Mouse (Mus musculus): Measurements from ENCODE around the gene Olfr961. TPM values are rescaled to one million over a fixed set of nuclear protein-coding genes. Genes with fewer than 3 reads are reported as not detected.

Olfr961 gene
- not detected in 2 replicates for polyA plus RNA-seq (2014; fragmentation: Nextera tagmentation; extraction: Ambion mirVana)

DNA sequence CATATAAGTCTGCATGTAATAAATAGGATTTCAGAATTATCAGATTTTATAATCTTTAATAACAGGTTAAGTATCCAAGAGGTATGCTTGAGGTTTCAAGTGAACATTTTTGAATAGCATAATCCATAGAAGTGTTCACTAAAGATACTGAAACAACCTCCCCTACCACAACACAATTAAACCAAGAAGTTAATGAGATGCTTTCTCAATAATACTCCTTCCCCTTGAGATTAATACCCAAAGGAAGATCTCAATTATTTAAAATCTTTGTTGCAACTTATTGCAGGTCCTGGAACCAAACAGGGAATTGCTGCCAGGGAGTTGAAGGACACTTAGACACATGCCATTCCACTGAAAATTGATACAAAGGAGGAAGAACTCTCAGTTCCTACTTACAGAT, at the start of gene Olfr961:
TSS of gene Olfr961 (plus strand) at position 301 of the 400 bp plus-strand sequence.
- no peaks in the 10 kb centered on the region for H3K4me1 ChIP-seq (replicated peaks; ENCODE audit: control insufficient read depth, insufficient read depth, low read length)
- no peak for DNase-seq (ENCODE audit: low spot score)
- H3K9me3 ChIP-seq (ENCODE audit: control insufficient read depth, low read length), result no peaks in the 10 kb centered on the region
- no peak within 1 kb of the TSS for H3K9ac ChIP-seq (ENCODE audit: low read length)
- no peak within 1 kb of the TSS for H3K27ac ChIP-seq (ENCODE audit: low read depth, low read length)
- no peak within 1 kb of the TSS for H3K4me3 ChIP-seq (ENCODE audit: low read depth, low read length)
- ATAC-seq (replicated peaks; ENCODE audit: low FRiP score), result no peak
- no peak within 1 kb of the TSS for H3K4me2 ChIP-seq (ENCODE audit: low read depth, low read length, severe bottlenecking)
- no peaks in the 10 kb centered on the region for H3K36me3 ChIP-seq (ENCODE audit: control insufficient read depth, insufficient read depth, low read length)
- no peaks in the 10 kb centered on the region for H3K27me3 ChIP-seq (ENCODE audit: control insufficient read depth, insufficient read depth, low read length)

DNA sequence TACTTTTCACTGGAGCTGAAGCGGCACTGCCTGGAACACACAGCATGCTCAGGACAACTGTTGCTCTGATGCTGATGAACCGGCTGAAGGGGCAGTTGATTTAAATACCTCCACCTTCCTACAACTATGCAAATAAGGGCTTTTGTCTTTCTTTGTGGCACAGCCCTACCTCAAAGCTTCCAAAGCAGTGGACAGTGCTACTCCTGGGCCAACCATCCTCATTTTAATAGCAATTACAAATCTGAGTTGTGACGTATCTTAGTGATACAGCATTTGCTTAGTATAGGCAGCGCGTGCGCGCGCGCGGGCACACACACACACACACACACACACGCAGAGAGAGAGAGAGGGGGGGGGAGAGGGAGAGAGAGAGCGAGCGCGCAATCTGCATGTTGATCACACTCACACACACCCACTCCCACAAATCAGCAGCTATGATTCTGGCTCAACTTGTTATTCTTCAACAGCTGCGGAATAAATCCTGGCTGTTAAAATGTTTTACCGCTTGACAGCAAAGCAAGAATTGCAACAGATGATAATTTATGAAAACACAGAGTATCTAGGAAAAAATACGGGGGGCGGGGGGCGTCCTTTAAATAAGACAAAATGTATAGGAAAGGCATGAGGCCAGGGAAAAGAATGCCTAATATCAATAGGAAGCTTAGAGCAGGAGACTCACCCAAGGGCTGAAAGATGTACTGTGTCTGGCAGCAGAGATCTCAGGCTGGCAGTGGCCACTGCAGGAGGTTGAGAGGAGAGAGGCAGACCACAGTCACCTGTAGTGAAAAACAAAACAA, 42.2 kb upstream of the Olfr961 start:
- under 1% methylated on average over 19 of the region's 19 CpGs for WGBS
- DNase-seq (ENCODE audit: low spot score) (peak; percentile 74), ATAC-seq (replicated peaks; ENCODE audit: low FRiP score) (peak; percentile 88)
- H3K27ac ChIP-seq (ENCODE audit: low read depth, low read length), result no peak overlapping the region
- no peaks in the 10 kb centered on the region for H3K27me3 ChIP-seq (ENCODE audit: control insufficient read depth, insufficient read depth, low read length)
- H3K4me3 ChIP-seq (ENCODE audit: low read depth, low read length), result peak overlapping the region; percentile 34
- H3K36me3 ChIP-seq (ENCODE audit: control insufficient read depth, insufficient read depth, low read length), result no peaks in the 10 kb centered on the region
- 0 out of 2 replicates have a peak, but pooled peaks cover 1% of the 10 kb centered on the region for H3K4me1 ChIP-seq (replicated peaks; ENCODE audit: control insufficient read depth, insufficient read depth, low read length)
- peak overlapping the region; percentile 45 for H3K9ac ChIP-seq (ENCODE audit: low read length)
- peak overlapping the region; percentile 78 for H3K4me2 ChIP-seq (ENCODE audit: low read depth, low read length, severe bottlenecking)
- H3K9me3 ChIP-seq (ENCODE audit: control insufficient read depth, low read length), result no peaks in the 10 kb centered on the region

DNA sequence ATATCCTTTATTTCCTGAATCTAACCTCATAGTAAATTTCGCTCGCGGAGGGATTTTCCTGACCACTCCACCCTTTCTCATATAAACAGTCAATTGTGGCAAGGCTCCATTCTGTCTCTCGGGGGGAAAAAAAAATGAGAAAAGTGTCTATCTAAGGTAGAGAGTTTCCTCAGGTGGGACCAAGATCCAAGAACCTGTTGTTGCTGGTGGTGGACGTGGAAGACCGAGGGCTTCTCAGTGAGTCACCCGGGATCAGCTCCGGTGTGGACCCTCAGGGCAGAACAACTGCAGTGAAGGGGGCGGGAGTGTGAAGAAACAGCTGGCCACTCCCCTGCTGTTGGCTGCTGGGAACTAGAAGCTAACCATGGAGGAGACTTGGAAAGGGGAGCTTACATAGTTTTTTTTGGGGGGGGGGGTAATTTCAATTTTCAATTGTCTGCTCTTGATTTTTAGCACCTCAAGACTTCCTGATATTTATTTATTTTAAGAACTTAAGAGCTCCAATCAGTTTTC, 41.5 kb upstream of the Olfr961 start:
- ATAC-seq (replicated peaks; ENCODE audit: low FRiP score), result peak; percentile 72
- 0 out of 2 replicates have a peak, but pooled peaks cover 1% of the 10 kb centered on the region for H3K4me1 ChIP-seq (replicated peaks; ENCODE audit: control insufficient read depth, insufficient read depth, low read length)
- peak overlapping the region; percentile 34 for H3K4me3 ChIP-seq (ENCODE audit: low read depth, low read length)
- no peaks in the 10 kb centered on the region for H3K27me3 ChIP-seq (ENCODE audit: control insufficient read depth, insufficient read depth, low read length)
- DNase-seq (ENCODE audit: low spot score), result peak; percentile 63
- H3K4me2 ChIP-seq (ENCODE audit: low read depth, low read length, severe bottlenecking), result peak overlapping the region; percentile 78
- peak overlapping the region; percentile 45 for H3K9ac ChIP-seq (ENCODE audit: low read length)
- H3K27ac ChIP-seq (ENCODE audit: low read depth, low read length), result no peak overlapping the region
- 0% methylated on average over 9 of the region's 9 CpGs for WGBS
- no peaks in the 10 kb centered on the region for H3K9me3 ChIP-seq (ENCODE audit: control insufficient read depth, low read length)
- H3K36me3 ChIP-seq (ENCODE audit: control insufficient read depth, insufficient read depth, low read length), result no peaks in the 10 kb centered on the region

DNA sequence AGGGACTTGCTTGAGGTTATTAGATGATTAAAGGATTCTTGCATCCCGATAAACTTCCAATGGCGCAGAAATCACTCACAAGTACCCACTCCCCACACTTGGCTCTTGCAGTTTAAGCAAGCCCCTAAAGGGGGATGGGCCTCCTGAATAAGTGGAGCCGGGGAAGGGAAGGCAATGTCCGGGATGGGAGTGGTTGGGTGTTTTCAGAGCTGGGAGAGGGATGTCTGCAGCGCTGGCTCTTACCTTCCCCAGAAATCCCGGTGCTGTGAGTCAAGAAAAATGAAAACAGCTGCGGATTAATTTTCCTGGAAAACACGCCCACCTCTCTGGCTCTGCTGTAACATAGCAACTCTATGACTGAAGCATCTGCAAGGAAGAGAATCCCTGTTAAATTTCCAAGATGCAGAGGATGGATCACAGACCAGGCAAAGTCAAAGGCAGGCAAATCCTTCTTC, 40.9 kb upstream of the Olfr961 start, which contains the start of gene AW551984:
TSS of gene AW551984 (minus strand) at position 405 of the 455 bp plus-strand sequence.
- Histone ChIP-seq H3K9me3 (ENCODE audit: control insufficient read depth, low read length) (no peaks in the 10 kb centered on the region), H3K9ac (ENCODE audit: low read length) (peak within 1 kb of the TSS; percentile 45), H3K27ac (ENCODE audit: low read depth, low read length) (no peak within 1 kb of the TSS), H3K4me3 (ENCODE audit: low read depth, low read length) (peak within 1 kb of the TSS; percentile 34), H3K27me3 (ENCODE audit: control insufficient read depth, insufficient read depth, low read length) (no peaks in the 10 kb centered on the region), H3K4me1 (replicated peaks; ENCODE audit: control insufficient read depth, insufficient read depth, low read length) (0 out of 2 replicates have a peak, but pooled peaks cover 1% of the 10 kb centered on the region), H3K4me2 (ENCODE audit: low read depth, low read length, severe bottlenecking) (peak within 1 kb of the TSS; percentile 78), H3K36me3 (ENCODE audit: control insufficient read depth, insufficient read depth, low read length) (no peaks in the 10 kb centered on the region)
- DNase-seq (ENCODE audit: low spot score) (peak; percentile 56), ATAC-seq (replicated peaks; ENCODE audit: low FRiP score) (peak; percentile 48)
- under 1% methylated on average over 8 of the region's 8 CpGs for WGBS

DNA sequence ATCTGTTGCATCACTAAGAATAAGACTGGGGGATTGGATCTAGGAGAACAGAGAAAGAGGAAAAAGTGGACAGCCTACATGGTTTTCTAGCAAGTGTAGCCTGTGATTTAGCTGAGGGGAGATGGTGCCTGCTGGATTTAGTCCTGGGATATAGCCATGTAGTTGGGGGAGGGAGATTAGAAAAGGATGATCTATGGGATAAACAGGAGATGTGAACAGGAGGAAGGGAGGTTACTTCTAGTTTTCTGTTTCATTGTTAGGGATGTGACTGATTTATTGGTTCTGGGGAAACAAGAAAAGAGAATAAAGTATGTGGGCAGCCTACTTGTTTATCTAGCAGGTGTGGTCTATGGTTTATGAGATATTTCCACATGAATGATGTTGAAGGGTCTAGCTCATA, 36.4 kb upstream of the Olfr961 start:
- Histone ChIP-seq H3K9me3 (ENCODE audit: control insufficient read depth, low read length) (no peaks in the 10 kb centered on the region), H3K36me3 (ENCODE audit: control insufficient read depth, insufficient read depth, low read length) (no peaks in the 10 kb centered on the region), H3K4me2 (ENCODE audit: low read depth, low read length, severe bottlenecking) (no peak overlapping the region), H3K27me3 (ENCODE audit: control insufficient read depth, insufficient read depth, low read length) (no peaks in the 10 kb centered on the region), H3K4me3 (ENCODE audit: low read depth, low read length) (no peak overlapping the region), H3K9ac (ENCODE audit: low read length) (no peak overlapping the region), H3K27ac (ENCODE audit: low read depth, low read length) (no peak overlapping the region), H3K4me1 (replicated peaks; ENCODE audit: control insufficient read depth, insufficient read depth, low read length) (no peaks in the 10 kb centered on the region)
- DNase-seq (ENCODE audit: low spot score) (no peak), ATAC-seq (replicated peaks; ENCODE audit: low FRiP score) (no peak)

DNA sequence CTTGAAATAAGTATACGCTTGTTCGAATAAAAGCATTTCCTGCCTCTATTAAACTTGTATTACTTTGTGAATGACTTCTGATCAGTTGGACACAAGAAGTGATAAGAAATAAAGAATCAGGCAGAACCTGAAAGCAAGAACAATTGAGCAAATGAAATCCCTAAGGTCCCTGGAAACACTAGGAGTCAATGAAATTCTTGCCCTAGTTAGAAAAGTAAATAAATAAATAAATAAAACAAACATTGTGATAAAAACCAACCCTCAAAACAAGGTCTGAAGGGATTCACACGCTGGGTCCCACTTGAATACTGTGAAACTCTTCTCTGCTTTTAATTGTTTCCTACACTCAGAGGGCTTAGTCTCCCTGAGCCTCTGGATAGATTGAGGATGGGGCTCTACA, 34.5 kb upstream of the Olfr961 start, which contains the start of gene Olfr148:
TSS of gene Olfr148 (plus strand) at position 301 of the 400 bp plus-strand sequence.
- no peak for ATAC-seq (replicated peaks; ENCODE audit: low FRiP score)
- H3K9me3 ChIP-seq (ENCODE audit: control insufficient read depth, low read length), result no peaks in the 10 kb centered on the region
- no peak within 1 kb of the TSS for H3K4me2 ChIP-seq (ENCODE audit: low read depth, low read length, severe bottlenecking)
- no peak for DNase-seq (ENCODE audit: low spot score)
- no peaks in the 10 kb centered on the region for H3K4me1 ChIP-seq (replicated peaks; ENCODE audit: control insufficient read depth, insufficient read depth, low read length)
- H3K9ac ChIP-seq (ENCODE audit: low read length), result no peak within 1 kb of the TSS
- no peaks in the 10 kb centered on the region for H3K27me3 ChIP-seq (ENCODE audit: control insufficient read depth, insufficient read depth, low read length)
- no peaks in the 10 kb centered on the region for H3K36me3 ChIP-seq (ENCODE audit: control insufficient read depth, insufficient read depth, low read length)
- WGBS, result 72% methylated on average over 3 of the region's 3 CpGs
- no peak within 1 kb of the TSS for H3K27ac ChIP-seq (ENCODE audit: low read depth, low read length)
- no peak within 1 kb of the TSS for H3K4me3 ChIP-seq (ENCODE audit: low read depth, low read length)

DNA sequence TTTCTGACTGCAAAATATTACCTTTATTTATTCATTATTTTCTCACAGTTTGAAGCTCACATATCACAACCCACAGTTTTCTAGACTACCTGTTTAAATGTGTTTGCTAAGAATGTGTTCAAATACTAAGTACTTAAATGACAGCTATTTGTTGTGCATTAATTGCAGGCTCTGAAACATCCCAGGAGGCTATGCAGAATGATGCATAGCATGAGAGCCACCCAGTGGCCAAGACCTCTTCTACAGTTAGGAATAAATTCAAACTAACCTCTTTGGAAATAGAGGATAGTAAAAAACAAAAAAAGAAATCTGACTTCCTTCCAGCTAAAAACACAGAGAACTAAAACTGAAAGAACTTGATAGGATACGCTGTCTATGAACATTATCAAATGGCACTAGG, 32.9 kb upstream of the Olfr961 start:
- Histone ChIP-seq H3K4me1 (replicated peaks; ENCODE audit: control insufficient read depth, insufficient read depth, low read length) (no peaks in the 10 kb centered on the region), H3K27me3 (ENCODE audit: control insufficient read depth, insufficient read depth, low read length) (no peaks in the 10 kb centered on the region), H3K9me3 (ENCODE audit: control insufficient read depth, low read length) (no peaks in the 10 kb centered on the region), H3K4me3 (ENCODE audit: low read depth, low read length) (no peak overlapping the region), H3K27ac (ENCODE audit: low read depth, low read length) (no peak overlapping the region), H3K9ac (ENCODE audit: low read length) (no peak overlapping the region), H3K36me3 (ENCODE audit: control insufficient read depth, insufficient read depth, low read length) (no peaks in the 10 kb centered on the region), H3K4me2 (ENCODE audit: low read depth, low read length, severe bottlenecking) (no peak overlapping the region)
- DNase-seq (ENCODE audit: low spot score), result no peak
- ATAC-seq (replicated peaks; ENCODE audit: low FRiP score), result 0 out of 2 replicates have a peak, but pooled peaks have one; percentile 42
- 55% methylated on average over 1 of the region's 1 CpGs for WGBS

DNA sequence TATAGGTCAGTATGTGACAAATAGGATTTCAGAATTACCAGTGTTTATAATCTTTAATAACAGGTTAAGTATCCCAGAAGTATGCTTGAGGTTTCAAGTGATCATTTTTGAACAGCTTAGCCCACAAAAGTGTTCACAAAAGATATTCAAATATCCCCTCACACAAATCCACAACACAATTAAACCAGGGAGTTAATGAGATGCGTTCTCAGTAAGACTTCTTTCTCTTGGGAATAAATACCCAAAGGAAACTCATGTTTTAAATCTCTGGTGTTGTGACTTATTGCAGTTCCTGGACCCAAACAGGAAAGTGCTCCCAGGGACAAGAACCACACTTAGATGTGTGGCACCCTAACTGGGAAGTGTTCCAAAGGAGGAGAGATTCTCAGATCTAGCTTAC, 23.8 kb upstream of the Olfr961 start, which contains the start of gene Olfr960:
TSS of gene Olfr960 (plus strand) at position 301 of the 400 bp plus-strand sequence.
- no peak for DNase-seq (ENCODE audit: low spot score)
- Histone ChIP-seq H3K9me3 (ENCODE audit: control insufficient read depth, low read length) (no peaks in the 10 kb centered on the region), H3K36me3 (ENCODE audit: control insufficient read depth, insufficient read depth, low read length) (no peaks in the 10 kb centered on the region), H3K9ac (ENCODE audit: low read length) (no peak within 1 kb of the TSS), H3K4me1 (replicated peaks; ENCODE audit: control insufficient read depth, insufficient read depth, low read length) (no peaks in the 10 kb centered on the region), H3K4me3 (ENCODE audit: low read depth, low read length) (no peak within 1 kb of the TSS), H3K4me2 (ENCODE audit: low read depth, low read length, severe bottlenecking) (no peak within 1 kb of the TSS), H3K27ac (ENCODE audit: low read depth, low read length) (no peak within 1 kb of the TSS), H3K27me3 (ENCODE audit: control insufficient read depth, insufficient read depth, low read length) (no peaks in the 10 kb centered on the region)
- no peak for ATAC-seq (replicated peaks; ENCODE audit: low FRiP score)
- 56% methylated on average over 1 of the region's 1 CpGs for WGBS

Measured in forebrain, embryonic 11.5 days (tissue).